In genomic region chr15:78065541-78065940, GRCm38 (mm10) we compare ENCODE assay signal across 27 mouse cellular contexts. TPM values are rescaled to one million over a fixed set of nuclear protein-coding genes. Genes with fewer than 3 reads are reported as not detected.
"Had no signal": no experiment of that assay in that cellular context is flagged by ENCODE, and none has a peak within 500 bp of the region (broad histone marks: within the 10 kb centered on the region; RNA-seq: fewer than 3 reads in every experiment).

No protein-coding gene starts in this region.

- H3K36me3 ChIP-seq: limb, embryonic 10.5 days; limb, embryonic 13.5 days; liver, embryonic 12.5 days; liver, embryonic 15.5 days; lung, embryonic 15.5 days; midbrain, embryonic 10.5 days; midbrain, embryonic 13.5 days; neural tube, embryonic 13.5 days; stomach, embryonic 15.5 days had no signal

- H3K4me1 ChIP-seq: limb, embryonic 10.5 days; limb, embryonic 13.5 days; liver, embryonic 12.5 days; liver, embryonic 15.5 days; lung, embryonic 15.5 days; megakaryocyte, embryonic 14.5 days; stomach, embryonic 15.5 days had no signal

- H3K27ac ChIP-seq: kidney, postnatal 0 days; layer of hippocampus, adult 2 months; limb, embryonic 10.5 days; limb, embryonic 13.5 days; liver, embryonic 12.5 days; liver, embryonic 15.5 days; lung, embryonic 15.5 days; midbrain, embryonic 10.5 days; stomach, embryonic 15.5 days had no signal

- H3K4me3 ChIP-seq: layer of hippocampus, adult 2 months; limb, embryonic 10.5 days; limb, embryonic 13.5 days; liver, embryonic 12.5 days; liver, embryonic 15.5 days; lung, embryonic 15.5 days; megakaryocyte, embryonic 14.5 days; midbrain, embryonic 10.5 days; midbrain, embryonic 13.5 days; myocyte; neural tube, embryonic 13.5 days; stomach, embryonic 15.5 days had no signal

- H3K27me3 ChIP-seq: limb, embryonic 13.5 days; liver, embryonic 12.5 days; liver, embryonic 15.5 days; lung, embryonic 15.5 days; midbrain, embryonic 13.5 days; neural tube, embryonic 13.5 days; stomach, embryonic 15.5 days had no signal

- H3K4me2 ChIP-seq: limb, embryonic 13.5 days; liver, embryonic 12.5 days; liver, embryonic 15.5 days; lung, embryonic 15.5 days; midbrain, embryonic 13.5 days; neural tube, embryonic 13.5 days; stomach, embryonic 15.5 days had no signal

- ATAC-seq: liver, embryonic 12.5 days; midbrain, embryonic 13.5 days; midbrain, embryonic 16.5 days had no signal

- H3K9ac ChIP-seq: limb, embryonic 13.5 days; liver, embryonic 12.5 days; liver, embryonic 15.5 days; lung, embryonic 15.5 days; midbrain, embryonic 13.5 days; neural tube, embryonic 13.5 days; stomach, embryonic 15.5 days had no signal

- H3K9me3 ChIP-seq: limb, embryonic 10.5 days; limb, embryonic 13.5 days; liver, embryonic 12.5 days; liver, embryonic 15.5 days; lung, embryonic 15.5 days; megakaryocyte, embryonic 14.5 days; midbrain, embryonic 10.5 days; midbrain, embryonic 13.5 days; neural tube, embryonic 13.5 days; stomach, embryonic 15.5 days had no signal

- DNase-seq: kidney, postnatal 25 days; liver; lung, adult 18-20 months; lung, postnatal 10 days; lung, postnatal 36 days; retina, postnatal 1 day; right cerebral cortex, postnatal 25 days; spleen, adult 18-20 months; thymus, postnatal 25 days had no signal

RNA-seq across cellular contexts. Expression of gene Cacng2, which starts 54.3 kb away (rescaled TPM):
- total RNA-seq: monocyte, adult 5-6 weeks; neutrophil, adult 5-6 weeks had no signal
- polyA plus RNA-seq: kidney, postnatal 0 days; large intestine, adult 2 months; limb, embryonic 10.5 days; limb, embryonic 13.5 days; liver, embryonic 12.5 days; liver, embryonic 15.5 days; lung, embryonic 15.5 days; thymus, postnatal 0 days had no signal
